Mouse (Mus musculus): ENCODE data around the gene Sigmar1. TPM values are rescaled to one million over a fixed set of nuclear protein-coding genes. Genes with fewer than 3 reads are reported as not detected.

Sigmar1 gene
- polyA plus RNA-seq, 1 experiment: 60.9 TPM

- DNase-seq (ENCODE audit: extremely low spot score in 1 of 2, low spot score in 1 of 2): no peak
Observed at GRCm38 (mm10) chr4:41758021-41758420, 2.1 kb upstream of the Sigmar1 start.

GRCm38 (mm10) chr4:41757321-41757720 is 1.4 kb upstream of the Sigmar1 start:
- DNase-seq (ENCODE audit: extremely low spot score in 1 of 2, low spot score in 1 of 2): no peak

- DNase-seq (ENCODE audit: extremely low spot score in 1 of 2, low spot score in 1 of 2): no peak
Observed at GRCm38 (mm10) chr4:41756440-41756839, 483 bp upstream of the Sigmar1 start.

GRCm38 (mm10) chr4:41754797-41755337 is 1.1 kb downstream of the Sigmar1 start, which contains the start of gene Galt:
Galt (plus strand) TSS chr4:41755228.
- DNase-seq (ENCODE audit: extremely low spot score in 1 of 2, low spot score in 1 of 2): peak in 1 of 2 experiments; percentile 64

GRCm38 (mm10) chr4:41745021-41745420 is 10.9 kb downstream of the Sigmar1 start:
- no peak for DNase-seq (ENCODE audit: extremely low spot score in 1 of 2, low spot score in 1 of 2)

GRCm38 (mm10) chr4:41744131-41744530 is 11.8 kb downstream of the Sigmar1 start:
- no peak for DNase-seq (ENCODE audit: extremely low spot score in 1 of 2, low spot score in 1 of 2)

GRCm38 (mm10) chr4:41741158-41741560 is 14.8 kb downstream of the Sigmar1 start:
- peak; percentile 94 to 97 for DNase-seq (ENCODE audit: extremely low spot score in 1 of 2, low spot score in 1 of 2)

- peak; percentile 57 to 76 for DNase-seq (ENCODE audit: extremely low spot score in 1 of 2, low spot score in 1 of 2)
Observed at GRCm38 (mm10) chr4:41740380-41741157, 15.4 kb downstream of the Sigmar1 start.

GRCm38 (mm10) chr4:41739260-41739659 is 16.7 kb downstream of the Sigmar1 start:
- DNase-seq (ENCODE audit: extremely low spot score in 1 of 2, low spot score in 1 of 2): no peak

- DNase-seq (ENCODE audit: extremely low spot score in 1 of 2, low spot score in 1 of 2): no peak
Observed at GRCm38 (mm10) chr4:41738256-41738603, 17.7 kb downstream of the Sigmar1 start.

- DNase-seq (ENCODE audit: extremely low spot score in 1 of 2, low spot score in 1 of 2): peak; percentile 72 to 85
Observed at GRCm38 (mm10) chr4:41737602-41738255, 18.2 kb downstream of the Sigmar1 start.

- DNase-seq (ENCODE audit: extremely low spot score in 1 of 2, low spot score in 1 of 2): no peak
Observed at GRCm38 (mm10) chr4:41731052-41731765, 24.7 kb downstream of the Sigmar1 start, which contains the start of gene Arid3c. Arid3c (minus strand) TSS chr4:41731142.

GRCm38 (mm10) chr4:41726826-41727621 is 28.9 kb downstream of the Sigmar1 start:
- no peak for DNase-seq (ENCODE audit: extremely low spot score in 1 of 2, low spot score in 1 of 2)

GRCm38 (mm10) chr4:41722918-41723351 is 33.0 kb downstream of the Sigmar1 start, which contains the start of gene Dctn3:
Dctn3 (minus strand) TSS chr4:41723170.
- peak; percentile 96 to 97 for DNase-seq (ENCODE audit: extremely low spot score in 1 of 2, low spot score in 1 of 2)

GRCm38 (mm10) chr4:41716834-41717233 is 39.1 kb downstream of the Sigmar1 start:
- DNase-seq (ENCODE audit: extremely low spot score in 1 of 2, low spot score in 1 of 2): no peak

- DNase-seq (ENCODE audit: extremely low spot score in 1 of 2, low spot score in 1 of 2): peak in 1 of 2 experiments; percentile 83
Observed at GRCm38 (mm10) chr4:41715596-41715995, 40.4 kb downstream of the Sigmar1 start.

GRCm38 (mm10) chr4:41715082-41715481 is 40.9 kb downstream of the Sigmar1 start:
- no peak for DNase-seq (ENCODE audit: extremely low spot score in 1 of 2, low spot score in 1 of 2)

GRCm38 (mm10) chr4:41714276-41714675 is 41.7 kb downstream of the Sigmar1 start:
- DNase-seq (ENCODE audit: extremely low spot score in 1 of 2, low spot score in 1 of 2): peak in 1 of 2 experiments; percentile 91

- peak in 1 of 2 experiments; percentile 81 for DNase-seq (ENCODE audit: extremely low spot score in 1 of 2, low spot score in 1 of 2)
Observed at GRCm38 (mm10) chr4:41713197-41714067, 42.5 kb downstream of the Sigmar1 start, which contains the start of gene Rpp25l. Rpp25l (minus strand) TSS chr4:41713534.
